Mouse (Mus musculus) c-Kit-positive CD71-negative TER-119-negative erythroid progenitor cells, embryonic 14.5 days (primary cell): Measurements from ENCODE around the gene Prss36.
"Not testable (repeated sequence)": the region's sequence is repeated elsewhere in the genome, so short reads cannot be mapped to it uniquely, and the experiment has no call there.

Experiments
- DNase-seq: peaks from one replicate; pipeline ENCODE4 v3.0.0-alpha.2; 2013; ENCODE audit warnings: low read depth

The Prss36 gene

DNA sequence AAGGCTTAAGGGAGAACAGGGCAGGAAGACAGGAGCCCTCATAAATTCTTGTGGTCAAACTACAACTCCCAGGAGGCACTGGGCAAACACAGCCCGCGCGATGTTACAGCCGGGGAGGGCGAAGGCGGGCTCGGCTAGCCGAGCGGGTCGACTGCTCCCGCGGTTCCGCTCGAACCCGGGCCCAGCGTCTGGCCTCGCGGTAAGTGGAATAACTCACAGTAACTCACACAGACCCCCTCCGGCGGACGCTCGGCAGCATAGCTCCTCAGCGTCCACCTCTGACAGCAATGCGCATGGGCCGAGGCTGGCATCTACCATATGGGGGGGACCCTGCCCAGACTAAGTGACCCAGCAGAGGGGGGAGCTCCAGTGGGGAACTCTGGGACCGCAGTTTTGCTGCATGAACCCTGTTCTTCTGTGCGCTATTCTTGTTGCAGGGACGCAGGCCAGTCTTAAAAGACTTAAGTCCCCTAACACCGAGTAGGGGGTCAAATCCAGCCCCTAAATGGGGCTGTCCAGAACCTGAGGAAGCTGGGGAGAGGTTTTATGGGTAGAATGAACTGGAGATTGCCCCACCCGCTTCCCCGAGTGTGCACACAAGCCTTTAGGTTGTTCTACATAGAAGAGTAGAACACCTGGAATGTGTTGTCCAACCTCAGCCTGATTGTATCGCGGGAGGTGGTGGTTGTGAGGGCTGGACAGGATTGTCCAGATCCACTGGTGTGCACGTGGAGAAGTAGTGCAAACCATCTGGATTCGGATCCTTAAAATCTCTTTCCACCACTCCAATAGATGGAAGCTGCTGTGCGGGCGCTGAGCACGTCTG lies 42.3 kb downstream of the Prss36 start, which contains the start of gene Bckdk:
Bckdk (plus strand) TSS at position 112 of the 826 bp plus-strand sequence.
- peak; percentile 65 for DNase-seq

GRCm38 (mm10) chr7:127901772-127902171 lies 44.8 kb downstream of the Prss36 start:
- no peak for DNase-seq

GRCm38 (mm10) chr7:127899997-127900396 lies 46.5 kb downstream of the Prss36 start:
- no peak for DNase-seq

DNA sequence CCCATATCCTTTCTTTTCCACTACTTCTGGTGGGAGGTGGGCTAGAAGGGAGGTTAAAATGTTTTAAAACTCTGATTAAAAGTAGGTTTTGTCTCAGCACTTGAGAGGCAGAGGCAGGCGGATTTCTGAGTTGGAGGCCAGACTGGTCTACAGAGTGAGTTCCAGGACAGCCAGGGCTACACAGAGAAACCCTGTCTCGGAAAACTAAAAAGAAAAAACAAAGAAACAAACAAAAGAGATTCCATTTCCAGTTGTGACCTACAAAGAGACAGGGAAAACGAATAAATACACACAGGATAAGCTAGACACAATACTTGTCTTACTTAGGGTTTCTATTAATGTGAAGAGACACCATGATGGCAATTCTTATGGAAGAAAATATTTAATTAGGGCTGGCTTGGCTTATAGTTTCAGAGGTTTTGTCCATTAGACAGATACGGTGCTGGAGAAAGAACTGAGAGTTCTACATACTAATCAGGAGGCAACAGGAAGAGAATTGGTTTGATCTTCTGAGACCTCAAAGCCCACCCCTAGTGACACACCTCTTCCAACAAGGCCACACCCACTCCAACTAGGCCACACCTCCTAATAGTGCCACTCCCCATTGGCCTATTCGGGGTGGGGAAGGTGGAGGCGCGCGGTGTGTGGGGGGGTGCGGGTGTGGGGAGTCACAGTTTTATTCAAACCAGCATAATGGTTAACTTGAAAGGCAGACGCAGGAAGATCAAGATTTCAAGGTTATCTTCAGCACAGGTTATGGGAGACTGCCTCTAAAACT lies 48.2 kb downstream of the Prss36 start:
- no peak for DNase-seq

GRCm38 (mm10) chr7:127897542-127897941 lies 49.0 kb downstream of the Prss36 start:
- DNase-seq = no peak

- DNase-seq = peak; percentile 60
Observed at GRCm38 (mm10) chr7:127896384-127896783, 50.1 kb downstream of the Prss36 start.

DNA sequence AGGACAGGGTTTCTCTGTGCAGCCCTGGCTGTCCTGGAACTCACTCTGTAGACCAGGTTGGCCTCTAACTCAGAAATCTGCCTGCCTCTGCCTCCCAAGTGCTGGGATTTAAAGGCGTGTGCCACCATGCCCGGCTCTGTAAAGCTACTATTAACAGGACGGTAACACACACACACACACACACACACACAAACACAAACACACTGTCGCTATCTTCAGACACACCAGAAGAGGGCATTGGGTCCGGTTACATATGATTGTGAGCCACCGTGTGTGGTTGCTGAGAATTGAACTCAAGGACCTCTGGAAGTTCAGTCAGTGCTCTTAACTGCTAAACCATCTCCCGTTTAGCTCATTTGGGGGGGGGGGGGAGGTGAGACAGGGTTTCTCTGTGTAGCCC lies 50.6 kb downstream of the Prss36 start:
- DNase-seq = not testable (repeated sequence)

- DNase-seq = peak; percentile 86
Observed at GRCm38 (mm10) chr7:127895442-127895841, 51.1 kb downstream of the Prss36 start, which contains the start of the genes Gm21974 and Vkorc1. Gene Gm21974 (minus strand): TSS chr7:127895454. Gene Vkorc1 (minus strand): TSS chr7:127895617.

DNA sequence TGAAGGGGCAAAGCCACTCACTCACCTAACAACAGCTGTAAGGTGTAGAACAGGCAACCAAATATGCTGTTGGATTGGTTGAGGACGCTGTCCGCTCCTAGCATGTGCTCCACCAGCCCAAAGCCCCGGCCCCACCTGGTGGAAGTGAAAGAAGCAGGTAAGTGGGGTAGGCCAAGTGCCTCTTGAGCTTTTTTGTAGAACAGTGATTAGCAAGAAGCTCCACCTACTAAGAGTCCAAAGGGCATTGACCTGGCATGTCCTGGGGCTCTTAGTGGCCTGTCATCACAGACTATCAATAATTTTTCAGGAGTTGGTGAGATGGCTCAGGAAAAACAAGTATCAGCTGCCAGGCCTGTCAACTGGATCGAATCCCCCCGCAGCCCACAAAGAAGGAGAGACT lies 52.0 kb downstream of the Prss36 start:
- DNase-seq = no peak

GRCm38 (mm10) chr7:127890798-127891197 lies 55.7 kb downstream of the Prss36 start, which contains the start of gene Prss53:
Gene Prss53 (minus strand): TSS chr7:127890970.
- DNase-seq = no peak

GRCm38 (mm10) chr7:127888821-127889220 lies 57.7 kb downstream of the Prss36 start:
- no peak for DNase-seq

- no peak for DNase-seq
Observed at GRCm38 (mm10) chr7:127887781-127888180, 58.7 kb downstream of the Prss36 start.

DNA sequence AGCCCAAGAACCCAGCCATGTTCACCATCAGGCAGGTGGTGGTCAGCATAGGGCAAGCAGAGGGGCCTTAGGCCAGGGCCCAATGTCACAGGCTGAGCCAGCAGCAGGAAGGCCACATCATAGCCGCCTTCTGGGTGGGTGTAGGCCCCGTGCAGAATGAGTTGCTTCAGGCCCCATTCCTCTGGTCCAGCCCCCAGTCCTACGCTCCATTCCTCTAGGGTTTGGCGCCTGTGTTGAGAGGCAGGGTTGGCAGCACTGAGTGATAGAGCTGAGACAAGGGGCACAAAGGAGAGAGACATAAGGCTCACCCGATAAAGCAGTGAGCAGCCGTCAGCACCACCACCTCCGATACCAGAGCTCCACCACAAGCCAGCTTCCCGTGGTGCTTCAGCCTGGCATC lies 59.3 kb downstream of the Prss36 start:
- no peak for DNase-seq

DNA sequence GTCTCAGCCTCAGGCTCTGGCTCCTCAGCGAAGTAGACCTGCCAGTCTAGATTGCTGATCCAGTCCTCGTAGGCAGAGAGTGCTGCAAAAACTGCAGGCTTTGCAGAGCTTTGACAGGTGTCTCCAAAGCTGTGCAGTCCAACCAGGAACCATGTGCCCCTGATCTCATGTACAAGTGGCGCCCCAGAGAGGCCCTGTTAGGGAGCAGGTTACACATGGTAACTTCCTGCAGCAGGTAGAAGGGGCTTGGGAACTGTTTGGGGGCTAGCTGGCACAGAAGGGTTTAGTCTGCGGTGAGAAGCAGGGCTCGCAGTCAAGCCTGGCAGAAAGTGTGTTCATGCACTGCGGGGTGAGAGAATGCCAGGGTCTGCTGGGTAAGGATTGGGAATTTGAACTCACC lies 60.0 kb downstream of the Prss36 start:
- no peak for DNase-seq

DNA sequence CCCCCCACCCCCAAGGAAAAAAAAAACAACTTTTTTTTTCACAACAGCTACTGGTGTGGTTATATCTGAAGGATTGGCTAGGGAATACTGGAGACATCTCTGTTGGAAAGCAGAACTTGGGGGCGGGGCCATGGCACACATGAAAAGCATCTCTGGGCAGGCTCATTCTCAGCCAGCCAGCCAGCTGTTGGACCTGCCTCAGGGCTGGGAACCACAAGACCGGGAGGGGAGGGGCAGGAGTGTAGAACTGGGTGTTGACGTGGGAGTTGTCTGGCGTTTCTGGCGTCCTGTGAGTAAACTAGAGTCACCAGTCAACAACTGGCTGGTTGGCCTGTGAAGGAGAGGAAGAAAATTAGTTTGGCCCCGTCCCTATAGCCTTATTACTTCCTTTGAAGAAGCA lies 60.6 kb downstream of the Prss36 start:
- DNase-seq = no peak
